Mouse (Mus musculus): Measurements from ENCODE around the gene Adm. TPM values are rescaled to one million over a fixed set of nuclear protein-coding genes. Genes with fewer than 3 reads are reported as not detected.

Adm gene
- total RNA-seq, 4 experiments from 2014 or later: 1.8 to 3.1 (median 2.5) TPM

DNA sequence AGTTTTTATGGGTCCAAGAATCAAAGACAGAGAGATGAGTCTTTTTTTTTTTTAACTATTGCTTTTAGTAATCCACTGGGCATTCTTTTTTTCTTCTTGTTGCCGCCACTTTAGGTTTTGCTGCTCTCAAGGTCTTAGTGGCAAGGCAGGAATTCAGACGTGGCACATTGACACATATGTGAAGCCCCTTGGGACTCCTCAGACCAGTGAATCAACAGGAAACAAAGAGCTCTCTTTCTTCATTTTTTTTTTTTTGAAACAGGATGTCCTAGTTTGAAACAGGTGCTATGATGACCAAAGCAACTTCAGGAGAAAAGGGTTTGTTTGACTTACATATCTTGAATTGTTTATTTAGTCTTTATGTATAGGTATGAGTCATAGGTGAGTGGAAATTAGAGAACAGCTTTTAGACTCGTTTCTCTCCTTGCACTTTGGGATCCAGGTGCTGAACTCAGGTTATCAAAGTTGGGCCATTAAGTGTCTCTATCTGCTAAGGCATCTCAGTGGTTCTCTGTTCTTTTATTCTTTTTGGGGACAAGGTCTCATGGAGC is 31.0 kb downstream of the Adm start:
- no peak for DNase-seq (ENCODE audit: low spot score in 2 of 2)

DNA sequence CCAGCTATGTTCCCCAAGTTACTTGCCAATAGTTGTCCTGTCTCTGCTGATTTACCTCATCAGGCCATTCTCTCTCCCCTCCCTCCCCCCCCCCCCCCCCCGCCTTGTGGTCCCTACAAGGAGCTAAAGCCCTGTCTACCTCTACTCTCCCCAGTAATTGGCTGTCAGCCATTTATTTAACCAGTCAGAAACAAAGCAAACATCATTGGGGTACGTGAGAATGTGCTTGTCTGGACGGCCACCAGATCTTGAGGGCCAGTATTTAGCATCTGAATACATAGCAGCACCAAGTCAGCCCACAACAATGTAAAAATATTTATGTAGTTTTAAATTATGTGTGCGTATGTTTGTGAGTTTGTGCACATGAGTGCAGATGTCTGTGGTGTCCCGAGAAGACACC is 39.1 kb downstream of the Adm start:
- no peak for DNase-seq (ENCODE audit: low spot score in 2 of 2)

- DNase-seq (ENCODE audit: low spot score in 2 of 2): no peak
Observed at GRCm38 (mm10) chr7:110668247-110668646, 40.8 kb downstream of the Adm start.

GRCm38 (mm10) chr7:110668756-110669155 is 41.3 kb downstream of the Adm start:
- DNase-seq (ENCODE audit: low spot score in 2 of 2): no peak

- no peak for DNase-seq (ENCODE audit: low spot score in 2 of 2)
Observed at GRCm38 (mm10) chr7:110671121-110671680, 43.7 kb downstream of the Adm start.

Other genes starting within 250 kb of the Adm start
- 10 to 100 TPM; 49.2 to 62.5 (median 60.1) TPM for gene Sbf2, start 12.7 kb upstream of the Adm start, total RNA-seq (2022)
- gene Ampd3, start 140.5 kb downstream of the Adm start, total RNA-seq (2022): 10 to 100 TPM; 22.9 to 33.5 (median 29.5) TPM
- 10 to 100 TPM; 68.5 to 87.3 (median 77.0) TPM for gene Rnf141, start 216.8 kb downstream of the Adm start, total RNA-seq (2022)
- 1 to 10 TPM in 2 of 4 experiments, under 1 TPM in 2; 0.84 to 1.4 (median 0.99) TPM for gene Lyve1, start 235.6 kb downstream of the Adm start, total RNA-seq (2022)